Mouse (Mus musculus): ENCODE measurements around the gene Ccr10. TPM values are rescaled to one million over a fixed set of nuclear protein-coding genes. Genes with fewer than 3 reads are reported as not detected.

The Ccr10 gene
- polyA plus RNA-seq, 1 experiment from 2014 or later = 0.33 TPM

GRCm38 (mm10) chr11:101146377-101146776 lies 28.9 kb downstream of the Ccr10 start:
- 36% methylated on average over 10 of the region's 10 CpGs for WGBS
- H3K4me1 ChIP-seq (ENCODE audit: control insufficient read depth, insufficient read depth, low read length) = peaks cover 18% of the 10 kb centered on the region
- H3K9ac ChIP-seq (replicated peaks; ENCODE audit: low read depth, low read length) = no peak overlapping the region
- ATAC-seq (ENCODE audit: insufficient number of reproducible peaks, insufficient read depth, low FRiP score, low read depth) = no peak
- H3K27ac ChIP-seq (ENCODE audit: low read length) = no peak overlapping the region
- no peaks in the 10 kb centered on the region for H3K27me3 ChIP-seq (ENCODE audit: control insufficient read depth, insufficient read depth, low read length)
- H3K4me3 ChIP-seq (ENCODE audit: low read depth, low read length) = no peak overlapping the region
- no peaks in the 10 kb centered on the region for H3K9me3 ChIP-seq (ENCODE audit: control insufficient read depth, low read depth, low read length)
- H3K4me2 ChIP-seq (replicated peaks; ENCODE audit: low read depth, low read length) = no peak overlapping the region
- no peaks in the 10 kb centered on the region for H3K36me3 ChIP-seq (ENCODE audit: control insufficient read depth, insufficient read depth, low read length)

GRCm38 (mm10) chr11:101143338-101144225 lies 31.7 kb downstream of the Ccr10 start:
- H3K27ac ChIP-seq (ENCODE audit: low read length) = no peak overlapping the region
- no peak overlapping the region for H3K9ac ChIP-seq (replicated peaks; ENCODE audit: low read depth, low read length)
- 0 out of 2 replicates have a peak overlapping the region, but pooled peaks have one; percentile 7 for H3K4me3 ChIP-seq (ENCODE audit: low read depth, low read length)
- H3K27me3 ChIP-seq (ENCODE audit: control insufficient read depth, insufficient read depth, low read length) = no peaks in the 10 kb centered on the region
- H3K36me3 ChIP-seq (ENCODE audit: control insufficient read depth, insufficient read depth, low read length) = no peaks in the 10 kb centered on the region
- peak overlapping the region; percentile 44 for H3K4me2 ChIP-seq (replicated peaks; ENCODE audit: low read depth, low read length)
- WGBS = 18% methylated on average over 17 of the region's 19 CpGs
- no peak for ATAC-seq (ENCODE audit: insufficient number of reproducible peaks, insufficient read depth, low FRiP score, low read depth)
- peaks cover 6% of the 10 kb centered on the region for H3K4me1 ChIP-seq (ENCODE audit: control insufficient read depth, insufficient read depth, low read length)
- H3K9me3 ChIP-seq (ENCODE audit: control insufficient read depth, low read depth, low read length) = no peaks in the 10 kb centered on the region

- WGBS = 84% methylated on average over 10 of the region's 10 CpGs
- H3K9ac ChIP-seq (replicated peaks; ENCODE audit: low read depth, low read length) = no peak overlapping the region
- ATAC-seq (ENCODE audit: insufficient number of reproducible peaks, insufficient read depth, low FRiP score, low read depth) = no peak
These were observed 32.9 kb downstream of the Ccr10 start for GRCm38 (mm10) chr11:101142215-101142967.

GRCm38 (mm10) chr11:101141088-101141487 lies 34.2 kb downstream of the Ccr10 start:
- Histone ChIP-seq H3K27me3 (ENCODE audit: control insufficient read depth, insufficient read depth, low read length) (no peaks in the 10 kb centered on the region), H3K4me1 (ENCODE audit: control insufficient read depth, insufficient read depth, low read length) (peaks cover 3% of the 10 kb centered on the region; the same call in 1 of the 2 replicates), H3K9ac (replicated peaks; ENCODE audit: low read depth, low read length) (no peak overlapping the region), H3K36me3 (ENCODE audit: control insufficient read depth, insufficient read depth, low read length) (no peaks in the 10 kb centered on the region), H3K9me3 (ENCODE audit: control insufficient read depth, low read depth, low read length) (no peaks in the 10 kb centered on the region), H3K4me3 (ENCODE audit: low read depth, low read length) (no peak overlapping the region), H3K4me2 (replicated peaks; ENCODE audit: low read depth, low read length) (no peak overlapping the region), H3K27ac (ENCODE audit: low read length) (no peak overlapping the region)
- ATAC-seq (ENCODE audit: insufficient number of reproducible peaks, insufficient read depth, low FRiP score, low read depth) = no peak
- WGBS = 86% methylated on average over 8 of the region's 8 CpGs

More at GRCm38 (mm10) chr11:101142215-101142967, 32.9 kb downstream of the Ccr10 start:
- H3K4me1 ChIP-seq (ENCODE audit: control insufficient read depth, insufficient read depth, low read length) = peaks cover 3% of the 10 kb centered on the region; the same call in 1 of the 2 replicates
- no peak overlapping the region for H3K4me3 ChIP-seq (ENCODE audit: low read depth, low read length)
- H3K27ac ChIP-seq (ENCODE audit: low read length) = no peak overlapping the region
- H3K9me3 ChIP-seq (ENCODE audit: control insufficient read depth, low read depth, low read length) = no peaks in the 10 kb centered on the region
- H3K36me3 ChIP-seq (ENCODE audit: control insufficient read depth, insufficient read depth, low read length) = no peaks in the 10 kb centered on the region
- H3K4me2 ChIP-seq (replicated peaks; ENCODE audit: low read depth, low read length) = no peak overlapping the region
- H3K27me3 ChIP-seq (ENCODE audit: control insufficient read depth, insufficient read depth, low read length) = no peaks in the 10 kb centered on the region

GRCm38 (mm10) chr11:101140164-101140819 lies 35.0 kb downstream of the Ccr10 start:
- no peak; the same call in 1 of the 2 replicates for ATAC-seq (ENCODE audit: insufficient number of reproducible peaks, insufficient read depth, low FRiP score, low read depth)
- Histone ChIP-seq H3K36me3 (ENCODE audit: control insufficient read depth, insufficient read depth, low read length) (no peaks in the 10 kb centered on the region), H3K9me3 (ENCODE audit: control insufficient read depth, low read depth, low read length) (no peaks in the 10 kb centered on the region), H3K4me1 (ENCODE audit: control insufficient read depth, insufficient read depth, low read length) (peaks cover 3% of the 10 kb centered on the region; the same call in 1 of the 2 replicates), H3K27me3 (ENCODE audit: control insufficient read depth, insufficient read depth, low read length) (no peaks in the 10 kb centered on the region), H3K9ac (replicated peaks; ENCODE audit: low read depth, low read length) (no peak overlapping the region; the same call in 1 of the 2 replicates), H3K4me3 (ENCODE audit: low read depth, low read length) (peak overlapping the region; percentile 18; the same call in 1 of the 2 replicates), H3K4me2 (replicated peaks; ENCODE audit: low read depth, low read length) (peak overlapping the region; percentile 29), H3K27ac (ENCODE audit: low read length) (no peak overlapping the region)
- WGBS = 33% methylated on average over 27 of the region's 27 CpGs

GRCm38 (mm10) chr11:101138536-101139181 lies 36.6 kb downstream of the Ccr10 start:
- 0 out of 2 replicates have a peak overlapping the region, but pooled peaks have one; percentile 1 for H3K4me3 ChIP-seq (ENCODE audit: low read depth, low read length)
- H3K9me3 ChIP-seq (ENCODE audit: control insufficient read depth, low read depth, low read length) = no peaks in the 10 kb centered on the region
- H3K9ac ChIP-seq (replicated peaks; ENCODE audit: low read depth, low read length) = no peak overlapping the region
- ATAC-seq (ENCODE audit: insufficient number of reproducible peaks, insufficient read depth, low FRiP score, low read depth) = peak; percentile 64
- WGBS = 15% methylated on average over 15 of the region's 15 CpGs
- no peaks in the 10 kb centered on the region for H3K27me3 ChIP-seq (ENCODE audit: control insufficient read depth, insufficient read depth, low read length)
- H3K4me1 ChIP-seq (ENCODE audit: control insufficient read depth, insufficient read depth, low read length) = peaks cover 3% of the 10 kb centered on the region; the same call in 1 of the 2 replicates
- no peaks in the 10 kb centered on the region for H3K36me3 ChIP-seq (ENCODE audit: control insufficient read depth, insufficient read depth, low read length)
- peak overlapping the region; percentile 22; the same call in 1 of the 2 replicates for H3K27ac ChIP-seq (ENCODE audit: low read length)
- H3K4me2 ChIP-seq (replicated peaks; ENCODE audit: low read depth, low read length) = peak overlapping the region; percentile 30

- ATAC-seq (ENCODE audit: insufficient number of reproducible peaks, insufficient read depth, low FRiP score, low read depth) = no peak
- no peaks in the 10 kb centered on the region for H3K27me3 ChIP-seq (ENCODE audit: control insufficient read depth, insufficient read depth, low read length)
- no peaks in the 10 kb centered on the region for H3K9me3 ChIP-seq (ENCODE audit: control insufficient read depth, low read depth, low read length)
- H3K36me3 ChIP-seq (ENCODE audit: control insufficient read depth, insufficient read depth, low read length) = no peaks in the 10 kb centered on the region
- no peak overlapping the region for H3K9ac ChIP-seq (replicated peaks; ENCODE audit: low read depth, low read length)
- 67% methylated on average over 7 of the region's 7 CpGs for WGBS
- H3K4me2 ChIP-seq (replicated peaks; ENCODE audit: low read depth, low read length) = no peak overlapping the region
- peaks cover 3% of the 10 kb centered on the region; the same call in 1 of the 2 replicates for H3K4me1 ChIP-seq (ENCODE audit: control insufficient read depth, insufficient read depth, low read length)
- no peak overlapping the region for H3K4me3 ChIP-seq (ENCODE audit: low read depth, low read length)
- peak overlapping the region; percentile 28; the same call in 1 of the 2 replicates for H3K27ac ChIP-seq (ENCODE audit: low read length)
These were observed 38.2 kb downstream of the Ccr10 start for GRCm38 (mm10) chr11:101137000-101137399.

Measured in stomach, embryonic 14.5 days (tissue).